Mouse (Mus musculus) adrenal gland, adult (tissue): ENCODE data around the gene Pramef25.
A peak's percentile ranks its signal among the peaks of the same experiment; 100 is the strongest.
"Not testable (repeated sequence)": the region's sequence is repeated elsewhere in the genome, so short reads cannot be mapped to it uniquely, and the experiment has no call there.

Experiments used
- DNase-seq, 2 experiments: peaks; one replicate each; pipeline ENCODE4 v3.0.0; 2022 to 2023; ENCODE audit warnings: low spot score in 1 of 2; ENCODE audit not compliant: inconsistent age in 2 of 2

Gene Pramef25

GRCm38 (mm10) chr4:143950916-143951315 lies at the start of gene Pramef25:
TSS of gene Pramef25 (minus strand) at chr4:143951016.
- not testable (repeated sequence) for DNase-seq

- not testable (repeated sequence) for DNase-seq
Measured at GRCm38 (mm10) chr4:143994269-143994668, 43.5 kb upstream of the Pramef25 start, which contains the start of gene Pramef17. TSS of gene Pramef17 (minus strand) at chr4:143994369.

GRCm38 (mm10) chr4:143988126-143988525 lies 37.3 kb upstream of the Pramef25 start:
- DNase-seq, result peak; percentile 49 to 85

- peak; percentile 47 to 89 for DNase-seq
Measured at GRCm38 (mm10) chr4:143987475-143987941, 36.7 kb upstream of the Pramef25 start.

- peak; percentile 26 to 75 for DNase-seq
Measured at GRCm38 (mm10) chr4:143985733-143986132, 34.9 kb upstream of the Pramef25 start.

GRCm38 (mm10) chr4:143985165-143985564 lies 34.3 kb upstream of the Pramef25 start:
- DNase-seq, result peak; percentile 10 to 70

- not testable (repeated sequence) for DNase-seq
Measured at GRCm38 (mm10) chr4:143983446-143983845, 32.6 kb upstream of the Pramef25 start.

- not testable (repeated sequence) for DNase-seq
Measured at GRCm38 (mm10) chr4:143966850-143967249, 16.0 kb upstream of the Pramef25 start, which contains the start of gene Gm13101. TSS of gene Gm13101 (minus strand) at chr4:143966950.

- DNase-seq, result not testable (repeated sequence)
Measured at GRCm38 (mm10) chr4:143900280-143900679, 50.5 kb downstream of the Pramef25 start, which contains the start of gene Pramef6. TSS of gene Pramef6 (minus strand) at chr4:143900380.
